Mouse (Mus musculus): ENCODE measurements around the gene Pkdcc. TPM values are rescaled to one million over a fixed set of nuclear protein-coding genes. Genes with fewer than 3 reads are reported as not detected.

Gene Pkdcc
- polyA plus RNA-seq, 1 experiment: 11.6 TPM

DNA sequence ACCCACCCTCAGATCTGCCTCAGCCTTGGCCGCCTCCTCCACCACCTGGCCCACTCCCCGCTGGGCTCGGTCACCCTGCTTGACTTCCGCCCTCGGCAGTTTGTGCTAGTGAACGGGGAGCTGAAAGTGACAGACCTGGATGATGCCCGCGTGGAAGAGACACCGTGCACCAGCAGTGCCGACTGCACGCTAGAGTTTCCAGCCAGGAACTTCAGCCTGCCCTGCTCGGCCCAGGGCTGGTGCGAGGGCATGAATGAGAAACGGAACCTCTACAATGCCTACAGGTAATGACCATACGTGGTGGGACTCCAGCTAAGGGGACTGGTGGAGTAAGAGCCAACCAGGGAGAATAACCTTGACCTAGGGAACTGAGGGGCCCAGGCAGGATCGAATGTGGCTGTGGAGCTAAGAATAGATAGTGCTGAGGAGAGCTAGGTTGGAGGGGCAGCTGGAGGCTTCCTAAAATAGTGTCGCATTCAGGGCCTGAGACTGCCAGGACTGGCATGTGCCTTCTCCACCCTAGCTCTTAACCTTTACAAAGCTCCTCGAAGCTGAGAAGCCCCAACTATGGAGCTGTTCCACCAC, 6.0 kb downstream of the Pkdcc start:
- Histone ChIP-seq H3K27ac (ENCODE audit: insufficient read depth, low read length) (no peak overlapping the region), H3K4me1 (ENCODE audit: control insufficient read depth, insufficient read depth, low read length) (no peaks in the 10 kb centered on the region), H3K4me3 (replicated peaks; ENCODE audit: insufficient read depth, low read depth, low read length) (no peak overlapping the region), H3K27me3 (ENCODE audit: control insufficient read depth, insufficient read depth, low read length) (no peaks in the 10 kb centered on the region)
- TF ChIP-seq CTCF (IDR thresholded peaks at IDR 0.05; ENCODE audit: borderline replicate concordance, insufficient read depth, low read depth, low read length): no peak
- TF ChIP-seq POLR2A (IDR thresholded peaks at IDR 0.05; ENCODE audit: borderline replicate concordance, insufficient read depth, low read length): no peak
- WGBS: 74% methylated on average over 18 of the region's 18 CpGs
- DNase-seq: no peak

DNA sequence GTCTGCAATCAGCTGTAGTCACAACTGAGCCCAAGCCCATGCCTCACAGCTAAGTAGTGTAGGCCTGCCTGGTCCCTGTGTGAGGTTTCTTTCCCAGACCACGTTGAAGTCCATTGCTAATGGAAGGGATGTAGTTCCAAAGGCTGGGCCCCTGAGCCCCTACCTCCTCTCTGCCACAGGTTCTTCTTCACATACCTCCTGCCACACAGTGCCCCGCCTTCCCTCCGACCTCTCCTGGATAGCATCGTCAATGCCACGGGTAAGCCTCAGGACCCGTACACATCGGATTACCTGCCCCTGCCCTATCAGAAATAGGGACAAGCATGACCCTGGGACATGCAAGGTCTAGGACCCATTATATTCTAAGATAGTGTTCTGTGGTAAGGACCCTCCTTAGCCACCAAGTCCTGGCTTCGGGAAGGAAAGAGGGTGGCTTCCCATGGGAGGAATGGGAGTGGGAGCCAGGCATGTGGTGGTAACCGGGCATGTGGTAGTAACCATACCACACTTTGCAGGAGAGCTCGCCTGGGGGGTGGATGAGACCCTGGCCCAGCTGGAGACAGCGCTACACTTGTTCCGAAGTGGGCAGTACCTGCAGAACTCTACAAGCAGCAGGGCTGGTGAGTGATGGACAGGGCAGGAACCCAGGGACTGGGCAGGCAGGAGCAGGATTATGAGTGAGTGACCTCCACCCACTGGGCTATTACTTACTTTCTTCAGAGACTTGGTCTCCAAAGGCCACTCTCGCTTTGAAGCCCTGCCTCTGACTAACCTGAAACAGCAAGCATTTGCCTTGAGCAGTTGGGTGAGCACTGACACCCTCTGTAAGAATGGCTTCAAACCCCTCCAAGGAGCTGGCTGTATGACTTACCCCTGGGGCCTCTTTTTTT, 6.8 kb downstream of the Pkdcc start:
- no peak for DNase-seq
- Histone ChIP-seq H3K27me3 (ENCODE audit: control insufficient read depth, insufficient read depth, low read length) (no peaks in the 10 kb centered on the region), H3K27ac (ENCODE audit: insufficient read depth, low read length) (no peak overlapping the region), H3K4me1 (ENCODE audit: control insufficient read depth, insufficient read depth, low read length) (no peaks in the 10 kb centered on the region), H3K4me3 (replicated peaks; ENCODE audit: insufficient read depth, low read depth, low read length) (no peak overlapping the region)
- TF ChIP-seq POLR2A (IDR thresholded peaks at IDR 0.05; ENCODE audit: borderline replicate concordance, insufficient read depth, low read length) (no peak), CTCF (IDR thresholded peaks at IDR 0.05; ENCODE audit: borderline replicate concordance, insufficient read depth, low read depth, low read length) (no peak)
- WGBS: 91% methylated on average over 13 of the region's 13 CpGs

DNA sequence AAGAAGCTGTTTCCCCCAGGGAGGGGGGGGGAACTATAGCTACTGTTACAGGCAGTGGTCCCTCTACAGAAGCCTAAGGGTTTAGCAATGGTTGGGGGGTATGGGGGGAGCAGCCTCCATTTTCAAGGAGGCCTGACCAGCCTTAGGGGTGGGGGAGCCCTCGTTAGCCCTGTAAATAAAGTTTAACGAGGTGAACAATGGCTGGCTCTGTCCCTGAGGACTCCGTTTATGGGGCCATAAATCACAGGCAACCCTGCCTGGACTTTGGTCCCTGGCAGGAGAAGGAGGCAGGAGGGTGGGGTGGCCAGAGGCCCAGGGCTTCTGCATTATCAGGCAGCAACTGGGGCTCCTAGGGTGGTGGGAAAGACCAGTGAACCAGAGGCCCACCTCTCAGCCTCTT, 7.6 kb downstream of the Pkdcc start:
- H3K27ac ChIP-seq (ENCODE audit: insufficient read depth, low read length): no peak overlapping the region
- 74% methylated on average over 3 of the region's 3 CpGs for WGBS
- no peaks in the 10 kb centered on the region; the same call in 1 of the 2 replicates for H3K27me3 ChIP-seq (ENCODE audit: control insufficient read depth, insufficient read depth, low read length)
- H3K4me1 ChIP-seq (ENCODE audit: control insufficient read depth, insufficient read depth, low read length): no peaks in the 10 kb centered on the region
- DNase-seq: no peak
- H3K4me3 ChIP-seq (replicated peaks; ENCODE audit: insufficient read depth, low read depth, low read length): no peak overlapping the region
- TF ChIP-seq POLR2A (IDR thresholded peaks at IDR 0.05; ENCODE audit: borderline replicate concordance, insufficient read depth, low read length) (no peak), CTCF (IDR thresholded peaks at IDR 0.05; ENCODE audit: borderline replicate concordance, insufficient read depth, low read depth, low read length) (no peak)

DNA sequence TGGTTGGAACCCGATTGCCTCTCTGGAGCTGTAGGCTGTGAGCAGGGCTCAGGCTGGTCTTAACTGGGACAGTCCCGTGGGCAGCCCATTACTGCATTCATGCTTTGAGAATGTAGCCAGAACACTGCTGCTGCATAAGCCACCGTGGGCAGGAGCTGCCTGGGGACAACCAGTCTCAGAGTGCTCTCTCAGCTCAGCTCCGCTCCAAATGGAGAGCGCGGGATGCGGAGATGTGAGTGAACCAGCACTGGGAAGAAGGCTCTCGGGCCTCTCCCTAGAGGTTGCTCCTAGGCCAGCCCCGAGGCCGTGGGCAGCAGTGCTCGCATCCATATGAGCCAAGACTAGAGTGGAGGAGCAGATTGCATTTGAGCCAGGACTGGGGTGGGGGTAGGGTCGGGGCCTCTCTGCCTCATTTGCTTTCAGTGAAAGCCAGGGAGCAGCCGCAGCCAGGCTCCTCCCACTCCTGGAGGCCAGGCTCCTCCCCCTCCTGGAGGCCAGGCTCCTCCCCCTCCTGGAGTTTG, 9.4 kb downstream of the Pkdcc start:
- Histone ChIP-seq H3K4me1 (ENCODE audit: control insufficient read depth, insufficient read depth, low read length) (no peaks in the 10 kb centered on the region), H3K27me3 (ENCODE audit: control insufficient read depth, insufficient read depth, low read length) (no peaks in the 10 kb centered on the region; the same call in 1 of the 2 replicates), H3K4me3 (replicated peaks; ENCODE audit: insufficient read depth, low read depth, low read length) (no peak overlapping the region), H3K27ac (ENCODE audit: insufficient read depth, low read length) (no peak overlapping the region)
- DNase-seq: no peak
- no peak for TF ChIP-seq POLR2A (IDR thresholded peaks at IDR 0.05; ENCODE audit: borderline replicate concordance, insufficient read depth, low read length)
- TF ChIP-seq CTCF (IDR thresholded peaks at IDR 0.05; ENCODE audit: borderline replicate concordance, insufficient read depth, low read depth, low read length): no peak
- 24% methylated on average over 13 of the region's 13 CpGs for WGBS

DNA sequence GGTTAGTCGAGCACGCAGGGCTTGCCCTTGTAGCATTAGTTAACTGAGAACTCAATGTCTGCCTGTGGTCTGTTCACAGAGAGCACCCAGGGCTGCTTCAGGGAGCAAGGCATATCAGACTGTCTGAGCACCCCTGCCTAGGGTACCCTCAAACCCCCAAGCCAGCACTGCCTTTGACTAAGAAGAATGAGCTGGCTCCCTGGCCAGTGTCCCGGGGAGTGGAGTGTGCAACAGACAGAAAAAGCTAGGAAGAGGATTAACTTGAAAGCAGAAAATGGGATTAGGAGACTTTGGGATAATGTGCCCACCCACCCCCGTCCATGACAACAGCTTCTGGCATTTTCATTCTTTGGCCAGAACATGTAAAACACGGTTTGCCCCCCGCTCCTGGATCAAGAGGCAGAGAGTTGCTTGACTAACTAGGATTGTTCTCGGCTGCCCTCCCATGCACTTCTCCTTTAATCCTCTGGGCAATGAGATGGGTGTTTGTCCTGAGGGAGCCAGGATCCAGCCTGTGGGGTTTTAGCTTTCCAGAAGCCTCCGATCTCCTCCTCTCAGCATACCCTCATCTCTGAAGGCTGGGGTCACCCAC, 11.4 kb downstream of the Pkdcc start:
- H3K4me3 ChIP-seq (replicated peaks; ENCODE audit: insufficient read depth, low read depth, low read length): no peak overlapping the region
- H3K27me3 ChIP-seq (ENCODE audit: control insufficient read depth, insufficient read depth, low read length): no peaks in the 10 kb centered on the region; the same call in 1 of the 2 replicates
- no peak overlapping the region for H3K27ac ChIP-seq (ENCODE audit: insufficient read depth, low read length)
- TF ChIP-seq POLR2A (IDR thresholded peaks at IDR 0.05; ENCODE audit: borderline replicate concordance, insufficient read depth, low read length): no peak
- TF ChIP-seq CTCF (IDR thresholded peaks at IDR 0.05; ENCODE audit: borderline replicate concordance, insufficient read depth, low read depth, low read length): no peak
- no peaks in the 10 kb centered on the region for H3K4me1 ChIP-seq (ENCODE audit: control insufficient read depth, insufficient read depth, low read length)
- 25% methylated on average over 8 of the region's 8 CpGs for WGBS
- no peak for DNase-seq

DNA sequence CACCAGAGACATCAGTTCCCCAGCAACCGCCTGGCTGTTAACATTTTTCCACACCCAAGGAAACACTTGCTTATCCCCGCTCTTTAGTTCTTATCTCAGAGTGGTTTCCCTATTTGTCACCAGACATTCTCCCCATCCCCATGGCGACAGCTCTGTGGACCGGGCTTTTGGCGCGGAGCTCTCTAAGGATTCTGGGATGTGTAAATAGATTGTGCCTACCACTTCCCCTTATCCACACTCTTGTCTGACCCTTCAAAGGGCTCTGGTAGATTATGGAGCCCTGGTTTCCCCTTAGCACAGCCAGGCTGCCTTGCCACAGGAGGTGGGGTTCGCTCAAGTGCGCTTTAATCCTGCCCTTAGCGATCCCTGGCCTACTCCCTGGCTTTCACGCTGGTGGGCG, 16.3 kb downstream of the Pkdcc start:
- 54% methylated on average over 11 of the region's 11 CpGs for WGBS
- H3K27me3 ChIP-seq (ENCODE audit: control insufficient read depth, insufficient read depth, low read length): no peaks in the 10 kb centered on the region; the same call in 1 of the 2 replicates
- TF ChIP-seq CTCF (IDR thresholded peaks at IDR 0.05; ENCODE audit: borderline replicate concordance, insufficient read depth, low read depth, low read length) (no peak), POLR2A (IDR thresholded peaks at IDR 0.05; ENCODE audit: borderline replicate concordance, insufficient read depth, low read length) (no peak)

DNA sequence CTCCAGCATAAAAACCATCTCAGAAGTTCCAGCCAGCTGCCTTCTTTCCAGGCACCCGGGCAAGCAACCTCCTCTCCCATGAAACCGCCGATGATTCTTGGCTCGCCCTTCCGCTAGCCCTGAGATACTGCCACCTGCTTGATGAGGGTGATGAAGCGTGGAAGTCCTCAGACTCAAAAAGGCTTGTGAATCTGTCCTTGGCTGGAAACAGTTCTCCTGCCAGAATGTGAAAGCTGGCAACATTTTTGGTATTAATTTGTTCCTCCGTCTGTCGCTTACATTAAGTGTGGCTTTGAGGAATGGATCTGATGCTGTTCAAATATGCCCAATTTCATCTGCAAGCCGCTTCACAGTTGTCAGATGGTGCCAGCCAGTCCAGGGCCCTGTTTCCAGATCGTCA, 20.1 kb downstream of the Pkdcc start:
- Histone ChIP-seq H3K27ac (ENCODE audit: insufficient read depth, low read length) (no peak overlapping the region), H3K27me3 (ENCODE audit: control insufficient read depth, insufficient read depth, low read length) (no peaks in the 10 kb centered on the region; the same call in 1 of the 2 replicates), H3K4me3 (replicated peaks; ENCODE audit: insufficient read depth, low read depth, low read length) (no peak overlapping the region), H3K4me1 (ENCODE audit: control insufficient read depth, insufficient read depth, low read length) (peaks cover 4% of the 10 kb centered on the region)
- WGBS: 6% methylated on average over 10 of the region's 10 CpGs
- peak; percentile 66 to 81 for DNase-seq
- TF ChIP-seq CTCF (IDR thresholded peaks at IDR 0.05; ENCODE audit: borderline replicate concordance, insufficient read depth, low read depth, low read length) (no peak), POLR2A (IDR thresholded peaks at IDR 0.05; ENCODE audit: borderline replicate concordance, insufficient read depth, low read length) (no peak)

More for the DNA sequence above, 16.3 kb downstream of the Pkdcc start:
- H3K27ac ChIP-seq (ENCODE audit: insufficient read depth, low read length): no peak overlapping the region
- H3K4me3 ChIP-seq (replicated peaks; ENCODE audit: insufficient read depth, low read depth, low read length): no peak overlapping the region
- peaks cover 4% of the 10 kb centered on the region for H3K4me1 ChIP-seq (ENCODE audit: control insufficient read depth, insufficient read depth, low read length)
- DNase-seq: no peak

Measured in cerebellum, adult 2 months (tissue).